ENCODE assay signal across 17 mouse cellular contexts in the genomic region with DNA sequence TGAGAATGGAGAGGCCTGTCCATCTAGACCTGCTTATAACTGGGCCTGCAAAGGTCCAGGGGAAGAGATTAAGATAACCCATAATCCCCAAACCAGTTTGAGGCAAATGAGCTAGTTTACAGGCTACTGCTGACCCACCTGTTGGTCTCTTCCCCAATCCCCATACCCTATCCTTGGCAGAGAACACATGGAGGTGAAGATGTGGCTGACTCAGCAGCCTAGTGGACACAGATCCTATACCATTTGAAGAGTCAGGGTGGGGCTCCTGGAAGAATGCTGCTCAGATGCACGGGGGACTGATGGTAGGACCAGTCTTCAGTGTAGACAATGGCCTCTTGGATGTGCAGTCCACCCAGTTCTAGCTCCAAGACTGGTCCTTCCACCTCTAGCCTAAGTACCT.
"Had no signal": no experiment of that assay in that cellular context is flagged by ENCODE, and none has a peak within 500 bp of the region (broad histone marks: within the 10 kb centered on the region; RNA-seq: fewer than 3 reads in every experiment).

No protein-coding gene starts in this region.

- H3K27me3 ChIP-seq: limb, embryonic 12.5 days; limb, embryonic 15.5 days; midbrain, embryonic 13.5 days; neural tube, embryonic 12.5 days; neural tube, embryonic 15.5 days had no signal

- DNase-seq: kidney, adult 9 months; kidney, postnatal 14 days; kidney, postnatal 4 days; left cerebral cortex, postnatal 4 days; lung, embryonic 14.5 days; right cerebral cortex, adult 18-20 months; right cerebral cortex, postnatal 14 days; right cerebral cortex, postnatal 4 days; thymus, adult 2 months had no signal

- H3K4me3 ChIP-seq: limb, embryonic 12.5 days; limb, embryonic 15.5 days; midbrain, embryonic 13.5 days; neural tube, embryonic 12.5 days; neural tube, embryonic 15.5 days had no signal

- H3K4me2 ChIP-seq: limb, embryonic 12.5 days; limb, embryonic 15.5 days; lung, embryonic 14.5 days; midbrain, embryonic 13.5 days; neural tube, embryonic 12.5 days; neural tube, embryonic 15.5 days had no signal

- H3K9me3 ChIP-seq: limb, embryonic 12.5 days; limb, embryonic 15.5 days; midbrain, embryonic 13.5 days; neural tube, embryonic 12.5 days; neural tube, embryonic 15.5 days had no signal

- H3K27ac ChIP-seq: limb, embryonic 12.5 days; limb, embryonic 15.5 days; macrophage; midbrain, embryonic 13.5 days; neural tube, embryonic 12.5 days; neural tube, embryonic 15.5 days; stomach, postnatal 0 days had no signal

- H3K4me1 ChIP-seq: neural tube, embryonic 12.5 days had no signal

- H3K9ac ChIP-seq: limb, embryonic 12.5 days; limb, embryonic 15.5 days; lung, embryonic 14.5 days; midbrain, embryonic 13.5 days; neural tube, embryonic 12.5 days; neural tube, embryonic 15.5 days had no signal

- ATAC-seq: lung, postnatal 0 days; midbrain, embryonic 13.5 days had no signal
